ENCODE assay signal across 9 mouse cellular contexts in genomic region chr16:22123658-22124057, GRCm38 (mm10). TPM values are rescaled to one million over a fixed set of nuclear protein-coding genes. Genes with fewer than 3 reads are reported as not detected.
A peak's percentile ranks its signal among the peaks of the same experiment; 100 is the strongest.
DNase-seq lines count a peak whose midpoint lies in the region; ATAC-seq lines count a peak whose summit lies in the region.
"Had no signal": no experiment of that assay in that cellular context is flagged by ENCODE, and none has a peak within 500 bp of the region (broad histone marks: within the 10 kb centered on the region; RNA-seq: fewer than 3 reads in every experiment).

No protein-coding gene starts in this region.

- no peak for ATAC-seq in liver, embryonic 11.5 days (replicated peaks; ENCODE audit: low FRiP score)

- H3K4me2 ChIP-seq in liver, embryonic 11.5 days = no peak overlapping the region

- no peak overlapping the region for H3K4me3 ChIP-seq in liver, embryonic 11.5 days (ENCODE audit: low read depth, low read length)

- DNase-seq in liver = peak; percentile 48
- DNase-seq in liver, embryonic 11.5 days (ENCODE audit: low spot score) = no peak
- DNase-seq in Muller cell, postnatal 12 days (ENCODE audit: inconsistent ontology term) = peak; percentile 33
- DNase-seq in cerebellum, postnatal 10 days = peak; percentile 85 to 86
- DNase-seq in induced T-regulatory cell, adult 2 months (ENCODE audit: low read depth) = peak; percentile 60
- DNase-seq in left cerebral cortex, postnatal 36 days (ENCODE audit: low spot score in 2 of 2) = peak; percentile 19 to 20
- peak; percentile 33 for DNase-seq in retina, adult 2 months (ENCODE audit: low read depth, low spot score)
- DNase-seq in urinary bladder, postnatal 10 days (ENCODE audit: low spot score) = peak; percentile 21

- no peak overlapping the region for H3K9ac ChIP-seq in liver, embryonic 11.5 days (ENCODE audit: low read depth, low read length)

- WGBS in liver, embryonic 11.5 days = 32% methylated on average over 5 of the region's 5 CpGs

- no peaks in the 10 kb centered on the region for H3K9me3 ChIP-seq in liver, embryonic 11.5 days (ENCODE audit: control insufficient read depth, low read length)

- H3K27ac ChIP-seq in liver, embryonic 11.5 days (ENCODE audit: low read depth, low read length) = no peak overlapping the region
- H3K27ac ChIP-seq: macrophage had no signal

- H3K4me1 ChIP-seq in liver, embryonic 11.5 days (replicated peaks; ENCODE audit: control insufficient read depth, insufficient read depth, low read length) = peaks cover 3% of the 10 kb centered on the region; the same call in 1 of the 2 replicates

- no peaks in the 10 kb centered on the region for H3K36me3 ChIP-seq in liver, embryonic 11.5 days (ENCODE audit: control insufficient read depth, insufficient read depth, low read length)

- intact Hi-C loops in left cerebral cortex, postnatal 36 days (cut with DNase I) = no loop called here

- no peaks in the 10 kb centered on the region for H3K27me3 ChIP-seq in liver, embryonic 11.5 days (replicated peaks; ENCODE audit: control insufficient read depth, insufficient read depth, low read length)

RNA-seq across cellular contexts. Expression of gene Igf2bp2, which starts 39.4 kb away (rescaled TPM):
- polyA plus RNA-seq in liver, embryonic 11.5 days (2014; fragmentation: Nextera tagmentation; extraction: Ambion mirVana) = 75.1 and 77.1 TPM in 2 replicates
- total RNA-seq in left cerebral cortex, postnatal 36 days (2021) = 1 to 10 TPM in 1 of 2 experiments, under 1 TPM in 1; 0.79 to 2.4 TPM
